Mouse (Mus musculus): ENCODE measurements around the gene Lca5. TPM values are rescaled to one million over a fixed set of nuclear protein-coding genes. Genes with fewer than 3 reads are reported as not detected.

Lca5 gene
- total and polyA plus RNA-seq, 3 experiments, result 0.46 to 6.5 (median 4.0) TPM

- Histone ChIP-seq H3K4me3 (ENCODE audit: low read depth, low read length) (no peak overlapping the region), H3K27me3 (ENCODE audit: insufficient read depth, low read length) (no peaks in the 10 kb centered on the region), H3K9me3 (replicated peaks) (no peaks in the 10 kb centered on the region), H3K4me1 (ENCODE audit: insufficient read depth, low read depth, low read length) (peaks cover 14% of the 10 kb centered on the region), H3K36me3 (replicated peaks) (no peaks in the 10 kb centered on the region)
- no peak for ATAC-seq (ENCODE audit: extremely low read depth, insufficient number of reproducible peaks, low FRiP score, poor library complexity, severe bottlenecking)
- no peak for DNase-seq (ENCODE audit: low spot score)
- TF ChIP-seq POLR2AphosphoS5 (IDR thresholded peaks at IDR 0.05; ENCODE audit: insufficient replicate concordance, low read depth, low read length), result no peak
- no peak for TF ChIP-seq GATA2 (IDR thresholded peaks at IDR 0.05; ENCODE audit: borderline replicate concordance, low read depth, low read length)
- no peak for TF ChIP-seq CTCF (IDR thresholded peaks at IDR 0.05; ENCODE audit: low read depth, low read length)
- no peak for TF ChIP-seq GATA1 (IDR thresholded peaks at IDR 0.05; ENCODE audit: borderline replicate concordance, low read length)
- no peak for TF ChIP-seq TAL1 (conservative IDR thresholded peaks at IDR 0.05; ENCODE audit: low read depth, low read length)
These were observed 42.5 kb upstream of the Lca5 start for GRCm38 (mm10) chr9:83483419-83483818.

- peaks cover 14% of the 10 kb centered on the region for H3K4me1 ChIP-seq (ENCODE audit: insufficient read depth, low read depth, low read length)
- no peak overlapping the region for H3K4me3 ChIP-seq (ENCODE audit: low read depth, low read length)
- no peaks in the 10 kb centered on the region for H3K27me3 ChIP-seq (ENCODE audit: insufficient read depth, low read length)
- DNase-seq (ENCODE audit: low spot score), result no peak
- no peaks in the 10 kb centered on the region for H3K36me3 ChIP-seq (replicated peaks)
- H3K9me3 ChIP-seq (replicated peaks), result no peaks in the 10 kb centered on the region
- TF ChIP-seq POLR2AphosphoS5 (IDR thresholded peaks at IDR 0.05; ENCODE audit: insufficient replicate concordance, low read depth, low read length) (no peak), GATA2 (IDR thresholded peaks at IDR 0.05; ENCODE audit: borderline replicate concordance, low read depth, low read length) (no peak), CTCF (IDR thresholded peaks at IDR 0.05; ENCODE audit: low read depth, low read length) (no peak), GATA1 (IDR thresholded peaks at IDR 0.05; ENCODE audit: borderline replicate concordance, low read length) (no peak), TAL1 (conservative IDR thresholded peaks at IDR 0.05; ENCODE audit: low read depth, low read length) (no peak)
- peak; percentile 81 for ATAC-seq (ENCODE audit: extremely low read depth, insufficient number of reproducible peaks, low FRiP score, poor library complexity, severe bottlenecking)
These were observed 41.4 kb upstream of the Lca5 start for GRCm38 (mm10) chr9:83482176-83482949.

- ATAC-seq (ENCODE audit: extremely low read depth, insufficient number of reproducible peaks, low FRiP score, poor library complexity, severe bottlenecking), result no peak
- no peak for DNase-seq (ENCODE audit: low spot score)
- TF ChIP-seq GATA1 (IDR thresholded peaks at IDR 0.05; ENCODE audit: borderline replicate concordance, low read length) (no peak), GATA2 (IDR thresholded peaks at IDR 0.05; ENCODE audit: borderline replicate concordance, low read depth, low read length) (no peak), TAL1 (conservative IDR thresholded peaks at IDR 0.05; ENCODE audit: low read depth, low read length) (no peak), POLR2AphosphoS5 (IDR thresholded peaks at IDR 0.05; ENCODE audit: insufficient replicate concordance, low read depth, low read length) (no peak)
These were observed 28.9 kb upstream of the Lca5 start for GRCm38 (mm10) chr9:83469871-83470270.

GRCm38 (mm10) chr9:83447771-83448170 lies 6.8 kb upstream of the Lca5 start:
- ATAC-seq (ENCODE audit: extremely low read depth, insufficient number of reproducible peaks, low FRiP score, poor library complexity, severe bottlenecking) (no peak), DNase-seq (ENCODE audit: low spot score) (no peak)
- Histone ChIP-seq H3K4me3 (ENCODE audit: low read depth, low read length) (no peak overlapping the region), H3K27me3 (ENCODE audit: insufficient read depth, low read length) (peaks cover 23% of the 10 kb centered on the region), H3K4me1 (ENCODE audit: insufficient read depth, low read depth, low read length) (0 out of 2 replicates have a peak, but pooled peaks cover 5% of the 10 kb centered on the region), H3K9me3 (replicated peaks) (no peaks in the 10 kb centered on the region), H3K36me3 (replicated peaks) (no peaks in the 10 kb centered on the region)
- TF ChIP-seq GATA2 (IDR thresholded peaks at IDR 0.05; ENCODE audit: borderline replicate concordance, low read depth, low read length), result no peak
- TF ChIP-seq GATA1 (IDR thresholded peaks at IDR 0.05; ENCODE audit: borderline replicate concordance, low read length), result no peak
- no peak for TF ChIP-seq TAL1 (conservative IDR thresholded peaks at IDR 0.05; ENCODE audit: low read depth, low read length)
- TF ChIP-seq POLR2AphosphoS5 (IDR thresholded peaks at IDR 0.05; ENCODE audit: insufficient replicate concordance, low read depth, low read length), result no peak
- TF ChIP-seq CTCF (IDR thresholded peaks at IDR 0.05; ENCODE audit: low read depth, low read length), result no peak

More at GRCm38 (mm10) chr9:83469871-83470270, 28.9 kb upstream of the Lca5 start:
- Histone ChIP-seq H3K9me3 (replicated peaks) (no peaks in the 10 kb centered on the region), H3K4me1 (ENCODE audit: insufficient read depth, low read depth, low read length) (no peaks in the 10 kb centered on the region), H3K27me3 (ENCODE audit: insufficient read depth, low read length) (peaks cover 2% of the 10 kb centered on the region; the same call in 1 of the 2 replicates), H3K4me3 (ENCODE audit: low read depth, low read length) (no peak overlapping the region), H3K36me3 (replicated peaks) (no peaks in the 10 kb centered on the region)

GRCm38 (mm10) chr9:83447176-83447575 lies 6.2 kb upstream of the Lca5 start:
- DNase-seq (ENCODE audit: low spot score) (no peak), ATAC-seq (ENCODE audit: extremely low read depth, insufficient number of reproducible peaks, low FRiP score, poor library complexity, severe bottlenecking) (no peak)
- H3K36me3 ChIP-seq (replicated peaks), result no peaks in the 10 kb centered on the region
- H3K4me1 ChIP-seq (ENCODE audit: insufficient read depth, low read depth, low read length), result 0 out of 2 replicates have a peak, but pooled peaks cover 5% of the 10 kb centered on the region
- no peak for TF ChIP-seq TAL1 (conservative IDR thresholded peaks at IDR 0.05; ENCODE audit: low read depth, low read length)
- no peak for TF ChIP-seq POLR2AphosphoS5 (IDR thresholded peaks at IDR 0.05; ENCODE audit: insufficient replicate concordance, low read depth, low read length)
- TF ChIP-seq CTCF (IDR thresholded peaks at IDR 0.05; ENCODE audit: low read depth, low read length), result no peak
- TF ChIP-seq GATA2 (IDR thresholded peaks at IDR 0.05; ENCODE audit: borderline replicate concordance, low read depth, low read length), result no peak
- peaks cover 23% of the 10 kb centered on the region for H3K27me3 ChIP-seq (ENCODE audit: insufficient read depth, low read length)
- H3K4me3 ChIP-seq (ENCODE audit: low read depth, low read length), result no peak overlapping the region
- H3K9me3 ChIP-seq (replicated peaks), result no peaks in the 10 kb centered on the region

- DNase-seq (ENCODE audit: low spot score) (no peak), ATAC-seq (ENCODE audit: extremely low read depth, insufficient number of reproducible peaks, low FRiP score, poor library complexity, severe bottlenecking) (no peak)
- H3K4me3 ChIP-seq (ENCODE audit: low read depth, low read length), result no peak overlapping the region
- H3K4me1 ChIP-seq (ENCODE audit: insufficient read depth, low read depth, low read length), result peaks cover 15% of the 10 kb centered on the region
- TF ChIP-seq CTCF (IDR thresholded peaks at IDR 0.05; ENCODE audit: low read depth, low read length), result no peak
- no peak for TF ChIP-seq GATA1 (IDR thresholded peaks at IDR 0.05; ENCODE audit: borderline replicate concordance, low read length)
- TF ChIP-seq GATA2 (IDR thresholded peaks at IDR 0.05; ENCODE audit: borderline replicate concordance, low read depth, low read length), result no peak
- TF ChIP-seq POLR2AphosphoS5 (IDR thresholded peaks at IDR 0.05; ENCODE audit: insufficient replicate concordance, low read depth, low read length), result no peak
- TF ChIP-seq TAL1 (conservative IDR thresholded peaks at IDR 0.05; ENCODE audit: low read depth, low read length), result no peak
- H3K9me3 ChIP-seq (replicated peaks), result no peaks in the 10 kb centered on the region
- H3K36me3 ChIP-seq (replicated peaks), result no peaks in the 10 kb centered on the region
- H3K27me3 ChIP-seq (ENCODE audit: insufficient read depth, low read length), result no peaks in the 10 kb centered on the region
These were observed 3.3 kb downstream of the Lca5 start for GRCm38 (mm10) chr9:83437621-83438020.
